Mouse (Mus musculus) liver, embryonic 14.5 days (tissue): ENCODE data around the gene Ccdc87. TPM values are rescaled to one million over a fixed set of nuclear protein-coding genes. Genes with fewer than 3 reads are reported as not detected.

Experiments
- ATAC-seq: fragments of 200-750 bp; cut with Nextera tagmentation; 2 replicates; pipeline ENCODE4 v1.8.0; 2017; ENCODE audit warnings: moderate number of reproducible peaks, mild to moderate bottlenecking, moderate library complexity; ENCODE audit not compliant: insufficient read depth
- DNase-seq, 3 experiments: peaks; one replicate each; pipeline ENCODE4 v3.0.0-alpha.2; 2012 to 2013; ENCODE audit warnings: low read depth in 3 of 3, low spot score in 3 of 3
- H3K27ac ChIP-seq: fragments of 300-500 bp; sonication (generic); 2 replicates; pipeline ENCODE4 v1.5.1; 2014; ENCODE audit warnings: moderate library complexity, mild to moderate bottlenecking, control low read depth, inconsistent platforms
- H3K27me3 ChIP-seq: fragments of 300-500 bp; sonication (generic); 2 replicates; pipeline ENCODE4 v1.6.1; 2014; ENCODE audit warnings: mild to moderate bottlenecking, low read length, moderate library complexity; ENCODE audit not compliant: control insufficient read depth, insufficient read depth
- H3K36me3 ChIP-seq: fragments of 300-500 bp; sonication (generic); replicated peaks from 2 replicates; pipeline ENCODE4 v1.6.1; 2014; ENCODE audit warnings: low read depth; ENCODE audit not compliant: control insufficient read depth, insufficient read depth
- H3K4me1 ChIP-seq, 2 experiments: fragments of 200-500 bp in 1 of 2; fragments of 300-500 bp in 1 of 2; sonication (generic) in 1 of 2; replicated peaks; 2 replicates each; pipeline ENCODE4 v1.6.1; 2012 to 2014; ENCODE audit warnings: antibody characterized with exemption in 1 of 2, inconsistent platforms in 1 of 2, low read length in 1 of 2; ENCODE audit not compliant: control insufficient read depth in 2 of 2, insufficient read depth in 2 of 2
- H3K4me2 ChIP-seq: fragments of 300-500 bp; sonication (generic); 2 replicates; pipeline ENCODE4 v1.6.1; 2014; ENCODE audit warnings: low read depth, mild to moderate bottlenecking, control low read depth, moderate library complexity
- H3K4me3 ChIP-seq, 2 experiments: fragments of 200-500 bp in 1 of 2; fragments of 300-500 bp in 1 of 2; sonication (generic) in 1 of 2; 2 replicates each; pipeline ENCODE4 v1.5.1; 2012 to 2014; ENCODE audit warnings: low read depth in 2 of 2, low read length in 2 of 2, mild to moderate bottlenecking in 2 of 2, control low read depth in 1 of 2, inconsistent platforms in 1 of 2, moderate library complexity in 1 of 2; ENCODE audit not compliant: insufficient read depth in 1 of 2
- H3K9ac ChIP-seq: fragments of 300-500 bp; sonication (generic); replicated peaks from 2 replicates; pipeline ENCODE4 v1.6.1; 2014; ENCODE audit warnings: mild to moderate bottlenecking, control low read depth, moderate library complexity
- H3K9me3 ChIP-seq: fragments of 300-500 bp; sonication (generic); 2 replicates; pipeline ENCODE4 v1.6.1; 2016; ENCODE audit warnings: low read length, mixed read lengths; ENCODE audit not compliant: control insufficient read depth
- CTCF ChIP-seq: IDR thresholded peaks from 2 replicates; pipeline ENCODE4 v1.5.1; 2016; ENCODE audit warnings: antibody characterized with exemption, low read depth, control low read depth
- EP300 ChIP-seq: IDR thresholded peaks from 2 replicates; pipeline ENCODE4 v1.6.1; 2016; ENCODE audit warnings: antibody characterized with exemption, low read depth
- WGBS: fragments of 180-500 bp; shearing (Covaris S2); extraction: QIAGEN DNeasy Blood & Tissue Kit; methylation state at CpG from one replicate; pipeline ENCODE4 v1.1.7; 2014; ENCODE audit not compliant: insufficient replicate concordance; 5-methylcytosine and 5-hydroxymethylcytosine counted together
- polyA plus RNA-seq, 2 experiments: library from polyadenylated mRNA; depleted of rRNA in 1 of 2; stranded (reverse) in 1 of 2; unstranded in 1 of 2; fragments of >200 nt; fragmentation: Nextera tagmentation in 1 of 2; extraction: Ambion mirVana in 1 of 2; gene quantifications; 2 replicates each; pipeline versions ENCODE4 v1.2.1 to v1.2.3; 2012 to 2014

Ccdc87 gene
- polyA plus RNA-seq, 2 experiments: 0.01 TPM; not detected in 1

- no peaks in the 10 kb centered on the region for H3K27me3 ChIP-seq
- DNase-seq (no peak), ATAC-seq (peak; percentile 11; the same call in 1 of the 2 replicates)
- no peaks in the 10 kb centered on the region for H3K9me3 ChIP-seq
- H3K4me1 ChIP-seq: peaks cover 0 to under 1% of the 10 kb centered on the region in 2 experiments; a peak in 1 of 4 replicates
- no peak overlapping the region for H3K9ac ChIP-seq
- H3K36me3 ChIP-seq: no peaks in the 10 kb centered on the region
- WGBS: 59% methylated on average over 1 of the region's 1 CpGs
- no peak overlapping the region for H3K27ac ChIP-seq
- no peak overlapping the region for H3K4me2 ChIP-seq
- no peak for TF ChIP-seq CTCF
- TF ChIP-seq EP300: no peak
- H3K4me3 ChIP-seq: no peak overlapping the region
Observed at GRCm38 (mm10) chr19:4817182-4817835, 21.9 kb upstream of the Ccdc87 start.

DNA sequence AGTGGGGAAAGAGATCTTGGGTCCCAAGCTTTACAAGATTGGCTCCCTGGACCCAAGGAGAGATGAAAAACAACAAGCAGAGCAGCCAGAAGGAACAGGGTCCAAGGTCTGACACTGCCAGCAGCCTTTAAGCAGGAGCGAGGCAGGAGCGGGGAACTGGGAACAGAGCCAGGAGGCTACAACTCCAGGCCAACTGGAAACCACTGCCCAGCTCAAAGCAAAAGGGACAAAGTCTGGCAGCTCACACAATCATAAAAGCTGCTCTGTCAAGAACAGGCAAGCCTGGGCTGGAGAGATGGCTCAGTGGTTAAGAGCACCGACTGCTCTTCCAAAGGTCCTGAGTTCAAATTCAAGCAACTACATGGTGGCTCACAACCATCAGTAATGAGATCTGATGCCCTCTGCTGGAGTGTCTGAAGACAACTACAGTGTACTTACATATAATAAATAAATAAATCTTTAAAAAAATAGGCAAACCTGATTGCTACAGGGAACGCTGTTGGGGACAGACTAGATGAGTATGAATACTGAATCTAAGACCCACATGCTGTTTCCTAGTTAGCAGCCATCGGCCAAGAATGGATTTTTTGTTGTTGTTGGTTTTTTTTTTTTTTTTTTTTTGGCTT is 18.4 kb upstream of the Ccdc87 start:
- TF ChIP-seq EP300: no peak
- TF ChIP-seq CTCF: peak; percentile 40
- Histone ChIP-seq H3K27me3 (no peaks in the 10 kb centered on the region), H3K27ac (no peak overlapping the region), H3K4me2 (no peak overlapping the region), H3K4me1 (no peaks in the 10 kb centered on the region), H3K9ac (no peak overlapping the region), H3K4me3 (no peak overlapping the region), H3K9me3 (no peaks in the 10 kb centered on the region), H3K36me3 (peaks cover 5% of the 10 kb centered on the region; the same call in 1 of the 2 replicates)
- 67% methylated on average over 5 of the region's 5 CpGs for WGBS
- DNase-seq: no peak
- peak; percentile 43; the same call in 1 of the 2 replicates for ATAC-seq

- no peak overlapping the region for H3K4me2 ChIP-seq
- H3K4me3 ChIP-seq: no peak overlapping the region
- H3K27me3 ChIP-seq: no peaks in the 10 kb centered on the region
- H3K27ac ChIP-seq: no peak overlapping the region
- 70% methylated on average over 16 of the region's 16 CpGs for WGBS
- TF ChIP-seq EP300 (no peak), CTCF (no peak)
- no peak overlapping the region for H3K9ac ChIP-seq
- H3K4me1 ChIP-seq: peaks cover 0 to 4% of the 10 kb centered on the region in 2 experiments; a peak in 1 of 4 replicates
- ATAC-seq: no peak
- no peak for DNase-seq
- H3K36me3 ChIP-seq: peaks cover 5% of the 10 kb centered on the region; the same call in 1 of the 2 replicates
- H3K9me3 ChIP-seq: no peaks in the 10 kb centered on the region
Observed at GRCm38 (mm10) chr19:4828444-4829114, 10.6 kb upstream of the Ccdc87 start.

- H3K4me2 ChIP-seq: no peak overlapping the region
- TF ChIP-seq EP300: no peak
- TF ChIP-seq CTCF: no peak
- no peak overlapping the region for H3K27ac ChIP-seq
- no peaks in the 10 kb centered on the region for H3K27me3 ChIP-seq
- H3K9ac ChIP-seq: no peak overlapping the region
- ATAC-seq (no peak), DNase-seq (no peak)
- 82% methylated on average over 7 of the region's 7 CpGs for WGBS
- H3K36me3 ChIP-seq: peaks cover 5% of the 10 kb centered on the region; the same call in 1 of the 2 replicates
- H3K4me3 ChIP-seq: no peak overlapping the region
- peaks cover 0 to 4% of the 10 kb centered on the region in 2 experiments; a peak in 1 of 4 replicates for H3K4me1 ChIP-seq
- H3K9me3 ChIP-seq: no peaks in the 10 kb centered on the region
Observed at GRCm38 (mm10) chr19:4829156-4829555, 10.0 kb upstream of the Ccdc87 start.

- Histone ChIP-seq H3K4me3 (no peak overlapping the region), H3K27me3 (no peaks in the 10 kb centered on the region), H3K4me1 (peaks cover 8 to 9% of the 10 kb centered on the region in 2 experiments; a peak in 2 of 4 replicates), H3K9me3 (no peaks in the 10 kb centered on the region), H3K4me2 (no peak overlapping the region), H3K27ac (no peak overlapping the region), H3K9ac (no peak overlapping the region), H3K36me3 (no peaks in the 10 kb centered on the region)
- ATAC-seq (no peak), DNase-seq (no peak)
- WGBS: 77% methylated on average over 8 of the region's 8 CpGs
- no peak for TF ChIP-seq EP300
- TF ChIP-seq CTCF: no peak
Observed at GRCm38 (mm10) chr19:4833977-4834376, 5.2 kb upstream of the Ccdc87 start.
